Mouse (Mus musculus): ENCODE results near the gene Ttbk2. TPM values are rescaled to one million over a fixed set of nuclear protein-coding genes. Genes with fewer than 3 reads are reported as not detected.

Ttbk2 gene
- polyA plus RNA-seq, 1 experiment from 2014 or later: 10.3 TPM

- Histone ChIP-seq H3K27ac (ENCODE audit: low read depth, low read length) (no peak overlapping the region), H3K4me3 (ENCODE audit: low read depth, low read length) (no peak overlapping the region), H3K9me3 (ENCODE audit: control insufficient read depth, low read length) (no peaks in the 10 kb centered on the region), H3K27me3 (ENCODE audit: control insufficient read depth, insufficient read depth, low read length) (no peaks in the 10 kb centered on the region), H3K36me3 (ENCODE audit: control insufficient read depth, insufficient read depth, low read length) (no peaks in the 10 kb centered on the region), H3K9ac (ENCODE audit: low read length) (no peak overlapping the region), H3K4me1 (ENCODE audit: control insufficient read depth, insufficient read depth, low read length) (no peaks in the 10 kb centered on the region), H3K4me2 (no peak overlapping the region)
- 77% methylated on average over 5 of the region's 5 CpGs for WGBS
- DNase-seq (ENCODE audit: low spot score, missing footprints): no peak
- ATAC-seq (ENCODE audit: low FRiP score): no peak
Observed at GRCm38 (mm10) chr2:120702675-120703074, 147.7 kb downstream of the Ttbk2 start.

GRCm38 (mm10) chr2:120700379-120700885 lies 150.0 kb downstream of the Ttbk2 start:
- H3K9me3 ChIP-seq (ENCODE audit: control insufficient read depth, low read length): no peaks in the 10 kb centered on the region
- H3K27me3 ChIP-seq (ENCODE audit: control insufficient read depth, insufficient read depth, low read length): no peaks in the 10 kb centered on the region
- H3K9ac ChIP-seq (ENCODE audit: low read length): no peak overlapping the region
- no peaks in the 10 kb centered on the region for H3K36me3 ChIP-seq (ENCODE audit: control insufficient read depth, insufficient read depth, low read length)
- ATAC-seq (ENCODE audit: low FRiP score) (no peak), DNase-seq (ENCODE audit: low spot score, missing footprints) (no peak)
- H3K4me2 ChIP-seq: no peak overlapping the region
- no peak overlapping the region for H3K4me3 ChIP-seq (ENCODE audit: low read depth, low read length)
- WGBS: 90% methylated on average over 3 of the region's 3 CpGs
- H3K4me1 ChIP-seq (ENCODE audit: control insufficient read depth, insufficient read depth, low read length): no peaks in the 10 kb centered on the region
- H3K27ac ChIP-seq (ENCODE audit: low read depth, low read length): no peak overlapping the region

GRCm38 (mm10) chr2:120697767-120698166 lies 152.6 kb downstream of the Ttbk2 start:
- no peaks in the 10 kb centered on the region for H3K9me3 ChIP-seq (ENCODE audit: control insufficient read depth, low read length)
- no peak overlapping the region for H3K4me3 ChIP-seq (ENCODE audit: low read depth, low read length)
- no peak for ATAC-seq (ENCODE audit: low FRiP score)
- no peak overlapping the region for H3K4me2 ChIP-seq
- no peaks in the 10 kb centered on the region for H3K27me3 ChIP-seq (ENCODE audit: control insufficient read depth, insufficient read depth, low read length)
- no peak overlapping the region for H3K9ac ChIP-seq (ENCODE audit: low read length)
- 88% methylated on average over 5 of the region's 5 CpGs for WGBS
- H3K36me3 ChIP-seq (ENCODE audit: control insufficient read depth, insufficient read depth, low read length): no peaks in the 10 kb centered on the region
- H3K27ac ChIP-seq (ENCODE audit: low read depth, low read length): no peak overlapping the region
- H3K4me1 ChIP-seq (ENCODE audit: control insufficient read depth, insufficient read depth, low read length): no peaks in the 10 kb centered on the region
- no peak for DNase-seq (ENCODE audit: low spot score, missing footprints)

Other genes starting within 250 kb of the Ttbk2 start
- gene Haus2, start 241.2 kb downstream of the Ttbk2 start, polyA plus RNA-seq (2014; fragmentation: Nextera tagmentation; extraction: Ambion mirVana): 39.3 and 42.5 TPM in 2 replicates
- 31.8 and 35.9 TPM in 2 replicates for gene Lrrc57, start 241.1 kb downstream of the Ttbk2 start, polyA plus RNA-seq (2014; fragmentation: Nextera tagmentation; extraction: Ambion mirVana)
- gene Stard9, start 221.5 kb downstream of the Ttbk2 start, polyA plus RNA-seq (2014; fragmentation: Nextera tagmentation; extraction: Ambion mirVana): 3.2 and 3.8 TPM in 2 replicates
- 7.2 and 7.6 TPM in 2 replicates for gene Cdan1, start 476 bp downstream of the Ttbk2 start, polyA plus RNA-seq (2014; fragmentation: Nextera tagmentation; extraction: Ambion mirVana)
- 21.0 and 21.7 TPM in 2 replicates for gene Ubr1, start 120.1 kb upstream of the Ttbk2 start, polyA plus RNA-seq (2014; fragmentation: Nextera tagmentation; extraction: Ambion mirVana)
- gene Tmem62, start 126.4 kb upstream of the Ttbk2 start, polyA plus RNA-seq (2014; fragmentation: Nextera tagmentation; extraction: Ambion mirVana): 6.2 and 7.0 TPM in 2 replicates
- gene Ccndbp1, start 157.8 kb upstream of the Ttbk2 start, polyA plus RNA-seq (2014; fragmentation: Nextera tagmentation; extraction: Ambion mirVana): 51.6 and 52.7 TPM in 2 replicates
- 5.5 and 7.0 TPM in 2 replicates for gene Epb42, start 186.5 kb upstream of the Ttbk2 start, polyA plus RNA-seq (2014; fragmentation: Nextera tagmentation; extraction: Ambion mirVana)
- not detected in 2 replicates for gene Tgm5, start 235.2 kb upstream of the Ttbk2 start, polyA plus RNA-seq (2014; fragmentation: Nextera tagmentation; extraction: Ambion mirVana)